Mouse (Mus musculus) bone marrow macrophage, adult 2 months (primary cell): ENCODE measurements around the gene Dhrs7b. TPM values are rescaled to one million over a fixed set of nuclear protein-coding genes. Genes with fewer than 3 reads are reported as not detected.

Source experiments
- H3K27ac ChIP-seq: 2 replicates; pipeline ENCODE4 v1.5.1; 2012; ENCODE audit warnings: low read depth, low read length; ENCODE audit not compliant: insufficient read depth
- H3K4me1 ChIP-seq: 2 replicates; pipeline ENCODE4 v1.6.1; 2012; ENCODE audit warnings: low read length; ENCODE audit not compliant: control insufficient read depth, insufficient read depth
- H3K4me3 ChIP-seq: 2 replicates; pipeline ENCODE4 v1.5.1; 2012; ENCODE audit warnings: mild to moderate bottlenecking, low read length, moderate library complexity; ENCODE audit not compliant: insufficient read depth
- CTCF ChIP-seq: IDR thresholded peaks from 2 replicates; pipeline ENCODE4 v1.5.1; 2012; ENCODE audit warnings: low read depth, mild to moderate bottlenecking, low read length, moderate library complexity
- POLR2A ChIP-seq: IDR thresholded peaks from 2 replicates; pipeline ENCODE4 v1.6.1; 2012; ENCODE audit warnings: mild to moderate bottlenecking, low read depth, low read length, borderline replicate concordance
- polyA plus RNA-seq: library from polyadenylated mRNA; stranded (reverse); fragments of >200 nt; gene quantifications from 2 replicates; pipeline ENCODE4 v1.2.4, GENCODE M21; 2012; ENCODE audit not compliant: missing spikeins, insufficient read depth, insufficient read length

Dhrs7b gene
- polyA plus RNA-seq, 1 experiment, result 20.4 TPM

GRCm38 (mm10) chr11:60837644-60838406 lies 7.4 kb downstream of the Dhrs7b start:
- Histone ChIP-seq H3K4me3 (no peak overlapping the region), H3K27ac (peak overlapping the region; percentile 89), H3K4me1 (peaks cover 70% of the 10 kb centered on the region)
- TF ChIP-seq CTCF, result no peak
- no peak for TF ChIP-seq POLR2A

GRCm38 (mm10) chr11:60841467-60842200 lies 11.2 kb downstream of the Dhrs7b start:
- TF ChIP-seq CTCF, result no peak
- Histone ChIP-seq H3K27ac (peak overlapping the region; percentile 31), H3K4me3 (no peak overlapping the region), H3K4me1 (peaks cover 68% of the 10 kb centered on the region)

GRCm38 (mm10) chr11:60843412-60843811 lies 13.0 kb downstream of the Dhrs7b start:
- peaks cover 52% of the 10 kb centered on the region for H3K4me1 ChIP-seq
- TF ChIP-seq POLR2A (no peak), CTCF (no peak)
- no peak overlapping the region for H3K4me3 ChIP-seq
- no peak overlapping the region for H3K27ac ChIP-seq

DNA sequence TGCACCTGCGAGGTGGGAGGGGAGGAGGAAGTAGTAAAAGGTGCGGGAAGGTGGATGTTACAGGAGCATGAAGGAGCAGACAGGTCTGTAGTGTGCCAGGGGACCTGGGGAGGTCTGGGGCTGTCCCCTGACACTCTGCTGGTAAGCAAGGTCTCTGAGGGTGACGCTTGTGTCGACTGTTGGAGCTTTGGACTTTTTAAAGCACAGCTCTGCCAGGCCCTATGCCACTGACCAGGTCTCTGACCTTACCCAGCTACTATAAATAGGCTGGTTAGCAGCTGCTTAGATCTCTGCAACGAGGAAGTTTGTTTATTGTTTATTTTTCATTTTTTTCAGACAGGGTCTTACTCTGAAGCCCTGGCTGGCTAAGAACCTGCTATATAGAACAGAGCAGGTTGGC lies 15.0 kb downstream of the Dhrs7b start:
- Histone ChIP-seq H3K27ac (no peak overlapping the region), H3K4me1 (peaks cover 42% of the 10 kb centered on the region), H3K4me3 (no peak overlapping the region)
- no peak for TF ChIP-seq POLR2A
- no peak for TF ChIP-seq CTCF

DNA sequence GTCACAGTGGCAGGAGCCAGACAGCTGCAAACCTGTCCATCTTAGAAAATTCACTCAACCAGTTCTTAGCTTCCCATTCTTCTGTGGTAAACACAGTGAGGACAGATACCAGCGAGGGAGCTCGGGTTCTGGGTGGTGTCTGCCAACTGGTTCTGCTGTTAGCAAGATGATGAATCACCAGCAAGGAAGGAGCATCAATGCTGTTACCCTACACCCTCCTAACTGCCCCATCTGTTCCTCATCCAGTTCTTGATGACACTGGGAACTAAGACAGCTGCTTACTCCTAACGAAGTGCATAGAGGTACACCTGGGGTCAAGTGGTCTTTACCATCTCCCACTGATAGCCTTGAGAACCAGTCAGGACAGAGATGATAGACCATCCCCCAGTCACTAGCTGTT lies 26.2 kb downstream of the Dhrs7b start:
- no peak overlapping the region for H3K27ac ChIP-seq
- no peak for TF ChIP-seq POLR2A
- H3K4me3 ChIP-seq, result no peak overlapping the region
- 0 out of 2 replicates have a peak, but pooled peaks cover 2% of the 10 kb centered on the region for H3K4me1 ChIP-seq

GRCm38 (mm10) chr11:60861993-60862392 lies 31.6 kb downstream of the Dhrs7b start:
- no peak for TF ChIP-seq POLR2A
- TF ChIP-seq CTCF, result no peak
- Histone ChIP-seq H3K4me3 (no peak overlapping the region), H3K27ac (no peak overlapping the region), H3K4me1 (peaks cover 10% of the 10 kb centered on the region)

- no peak for TF ChIP-seq CTCF
- no peak for TF ChIP-seq POLR2A
- H3K27ac ChIP-seq, result no peak overlapping the region
- no peak overlapping the region for H3K4me3 ChIP-seq
- peaks cover 10% of the 10 kb centered on the region for H3K4me1 ChIP-seq
Observed at GRCm38 (mm10) chr11:60863196-60863595, 32.8 kb downstream of the Dhrs7b start.

DNA sequence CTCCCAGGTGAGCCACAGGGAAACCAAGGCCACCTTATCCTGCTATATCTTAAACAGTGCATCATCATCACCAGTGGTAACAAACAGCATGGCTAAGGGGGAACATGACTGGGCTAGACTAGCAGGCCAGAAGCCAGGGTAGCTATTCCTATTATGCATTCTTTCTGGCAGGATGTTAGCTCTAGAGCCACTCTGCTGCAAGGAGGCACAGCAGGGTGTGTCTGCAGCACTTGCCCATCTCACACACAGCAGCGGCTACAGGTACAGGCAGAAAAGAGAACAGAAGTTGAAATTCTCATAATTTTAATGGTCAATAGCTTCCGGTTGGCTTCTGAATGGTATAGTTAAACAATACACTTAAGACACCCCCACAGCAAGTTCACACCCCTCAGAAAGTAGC lies 33.7 kb downstream of the Dhrs7b start:
- no peak overlapping the region for H3K4me3 ChIP-seq
- peaks cover 10% of the 10 kb centered on the region for H3K4me1 ChIP-seq
- TF ChIP-seq POLR2A (no peak), CTCF (no peak)
- no peak overlapping the region for H3K27ac ChIP-seq

DNA sequence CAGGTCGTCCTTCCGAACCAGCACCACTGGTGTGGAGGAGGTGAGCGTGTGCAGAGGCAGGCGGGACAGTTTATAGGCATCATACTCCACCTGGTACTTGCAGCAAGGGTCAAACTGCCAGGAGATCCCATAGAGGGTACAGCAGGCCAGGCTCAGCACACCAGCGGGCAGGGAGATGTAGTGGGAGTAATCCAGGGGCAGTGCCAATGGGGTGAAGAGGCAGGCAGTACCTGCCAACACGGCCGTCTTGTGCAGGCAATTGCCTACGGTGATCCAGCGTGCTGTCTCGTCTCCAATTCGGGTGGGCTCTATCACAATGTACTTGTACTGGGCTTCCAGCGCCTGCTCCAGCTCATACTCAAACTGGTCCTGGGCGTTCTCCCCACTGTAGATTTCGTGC lies 34.5 kb downstream of the Dhrs7b start:
- no peak for TF ChIP-seq CTCF
- no peak for TF ChIP-seq POLR2A
- H3K4me1 ChIP-seq, result peaks cover 8% of the 10 kb centered on the region
- no peak overlapping the region for H3K27ac ChIP-seq
- H3K4me3 ChIP-seq, result no peak overlapping the region

DNA sequence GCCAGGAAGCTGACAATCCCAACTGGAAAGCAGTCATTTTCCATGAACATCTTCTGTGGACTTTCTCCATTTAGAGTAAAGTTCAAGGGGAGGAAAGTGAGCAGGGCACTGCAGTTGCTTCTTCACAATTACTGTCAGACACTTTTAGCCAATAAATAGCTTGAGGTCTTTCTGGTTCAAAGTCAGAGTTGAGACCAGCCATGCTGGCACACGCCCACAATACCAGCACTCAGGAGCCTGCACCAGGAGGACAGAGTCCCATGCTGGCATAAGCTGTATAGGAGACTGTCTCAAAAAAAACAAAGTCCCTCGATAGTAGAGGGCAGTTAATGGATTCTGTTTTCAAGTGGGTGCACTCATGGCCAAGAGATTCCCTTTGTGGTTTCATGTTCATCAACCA lies 35.6 kb downstream of the Dhrs7b start:
- no peak overlapping the region for H3K4me3 ChIP-seq
- TF ChIP-seq CTCF (no peak), POLR2A (no peak)
- H3K4me1 ChIP-seq, result peaks cover 8% of the 10 kb centered on the region
- H3K27ac ChIP-seq, result no peak overlapping the region
